Mouse (Mus musculus) MEL-GATA-1-ER (cell line): ENCODE results near the gene Olfr739.

ENCODE experiments used
- DNase-seq: peaks from one replicate; pipeline ENCODE4 v3.0.0-alpha.2; 2012; ENCODE audit warnings: low read depth; ENCODE audit errors: extremely low read depth

The Olfr739 gene

DNA sequence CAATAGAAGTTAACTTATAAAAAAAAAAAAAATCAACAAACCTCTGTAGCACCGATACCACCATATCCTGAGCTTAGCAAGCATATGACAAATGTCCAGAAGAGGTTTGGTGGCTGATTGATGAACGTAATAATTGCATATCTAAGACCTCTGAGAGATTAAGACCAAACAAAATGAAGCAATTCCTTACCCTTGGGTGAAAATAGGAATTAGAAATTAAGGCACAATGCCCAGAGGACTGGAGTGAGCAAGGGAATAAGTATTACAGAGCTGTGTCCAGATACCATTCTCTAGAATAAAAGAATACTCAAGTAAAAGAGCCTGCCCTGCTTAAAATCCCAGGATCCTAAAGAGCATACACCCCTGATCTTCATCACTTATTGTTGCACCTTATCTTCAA is at the start of gene Olfr739:
Olfr739 (plus strand) TSS at position 301 of the 400 bp plus-strand sequence.
- DNase-seq: no peak

DNA sequence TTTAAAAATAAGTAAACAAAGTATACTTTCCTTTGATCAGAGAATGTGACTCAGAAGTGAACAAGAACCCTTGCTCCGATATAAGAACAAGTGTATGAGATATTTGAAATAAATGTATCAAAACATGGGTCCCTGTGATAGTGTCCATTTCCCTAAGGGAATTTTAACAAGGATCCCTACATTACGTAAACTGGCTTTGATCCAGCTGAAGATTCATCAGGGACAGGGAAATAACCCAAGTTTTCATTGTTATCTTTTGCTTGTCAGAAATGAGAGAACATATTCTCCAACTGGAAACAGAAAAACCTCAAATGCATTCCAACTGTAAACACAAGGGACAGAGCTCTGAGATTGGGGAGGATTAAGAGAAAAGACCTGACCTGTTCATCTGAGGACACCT is 37.6 kb upstream of the Olfr739 start, which contains the start of gene Olfr736:
Olfr736 (plus strand) TSS at position 301 of the 400 bp plus-strand sequence.
- no peak for DNase-seq

DNA sequence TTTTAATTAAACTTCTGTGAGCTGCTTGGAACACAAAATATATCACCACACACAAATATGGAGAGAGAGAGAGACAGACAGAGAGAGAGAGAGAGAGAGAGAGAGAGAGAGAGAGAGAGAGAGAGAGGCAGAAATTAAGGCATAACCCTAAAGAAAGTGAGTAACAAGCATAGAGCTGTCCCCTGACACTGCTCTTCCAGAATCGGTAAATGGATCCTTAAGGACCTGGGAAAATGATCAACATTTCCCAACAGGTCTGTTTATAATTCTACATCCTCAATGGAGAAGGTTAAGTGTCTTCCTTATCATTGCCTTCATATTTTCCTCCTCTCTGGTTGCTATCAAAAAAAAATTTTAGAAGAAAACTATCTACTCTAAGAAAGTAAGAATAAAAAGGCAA is 11.2 kb upstream of the Olfr739 start, which contains the start of gene Olfr738:
Olfr738 (plus strand) TSS at position 301 of the 400 bp plus-strand sequence.
- no peak for DNase-seq

DNA sequence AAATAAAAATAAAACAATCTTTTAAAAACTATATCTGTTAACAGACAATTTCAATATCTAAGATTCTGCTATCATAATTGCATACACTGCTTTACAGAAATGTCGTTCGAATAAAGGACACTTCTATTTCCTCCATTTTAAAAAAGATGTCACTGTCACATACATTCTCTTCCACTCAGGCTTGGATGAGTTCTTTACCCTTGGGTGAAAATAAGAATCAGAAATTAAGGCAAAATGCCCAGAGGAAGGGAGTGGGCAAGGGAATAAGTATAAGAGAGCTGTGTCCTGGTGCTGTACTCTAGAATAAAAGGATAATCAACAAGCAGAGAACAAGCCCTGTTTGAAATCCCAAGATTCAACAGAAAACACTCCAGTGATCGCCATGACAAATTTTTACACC is 26.8 kb downstream of the Olfr739 start, which contains the start of gene Olfr740:
Olfr740 (plus strand) TSS at position 301 of the 400 bp plus-strand sequence.
- DNase-seq: no peak

DNA sequence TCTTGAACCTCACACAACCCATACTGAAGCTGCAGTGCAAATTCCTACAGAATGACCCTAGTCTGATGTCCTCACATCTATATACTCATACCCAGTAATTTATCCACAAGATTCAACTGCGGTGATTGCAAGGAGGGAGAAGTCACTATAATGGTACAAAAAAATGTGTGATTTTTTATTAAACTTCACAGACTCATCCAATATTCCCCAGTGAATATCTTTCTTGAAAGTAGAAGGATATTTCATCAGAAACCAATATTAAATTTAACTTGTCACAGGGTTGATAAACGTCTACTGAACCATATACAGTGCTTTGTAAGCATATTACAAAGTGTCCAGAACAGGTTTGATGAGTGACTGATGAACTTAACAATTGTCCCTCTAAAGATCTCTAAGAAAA is 54.0 kb downstream of the Olfr739 start, which contains the start of gene Olfr741:
Olfr741 (plus strand) TSS at position 301 of the 400 bp plus-strand sequence.
- DNase-seq: no peak
